Mouse (Mus musculus) CH12.LX (cell line): ENCODE measurements at regions not wholly inside any gene's neighbourhood (a gene's known extent, or its start where the extent isn't known, plus 50 kb on each side); places are given as distances from the start of the nearest gene placed in this dataset.

Experiments
- DNase-seq: peaks from one replicate; pipeline ENCODE4 v3.0.0-alpha.2; 2013; ENCODE audit errors: extremely low read depth
- H3K27ac ChIP-seq: 2 replicates; pipeline ENCODE4 v1.5.1; 2012; ENCODE audit warnings: low read depth, mild to moderate bottlenecking, control low read depth, moderate library complexity; ENCODE audit not compliant: insufficient read depth
- H3K27me3 ChIP-seq: replicated peaks from 2 replicates; pipeline ENCODE3; 2012; ENCODE audit warnings: inconsistent platforms
- H3K36me3 ChIP-seq, 2 experiments: replicated peaks in 1 of 2; 2 replicates each; pipeline versions ENCODE3 to v1.6.1; 2012; ENCODE audit warnings: inconsistent platforms in 1 of 2, low read length in 1 of 2, mild to moderate bottlenecking in 1 of 2, mixed read lengths in 1 of 2, moderate library complexity in 1 of 2; ENCODE audit not compliant: control insufficient read depth in 1 of 2, insufficient read depth in 1 of 2
- H3K4me1 ChIP-seq, 2 experiments: 2 replicates each; pipeline ENCODE4 v1.6.1; 2012; ENCODE audit warnings: inconsistent platforms in 1 of 2, moderate library complexity in 1 of 2; ENCODE audit not compliant: insufficient read depth in 2 of 2, control insufficient read depth in 1 of 2
- H3K4me2 ChIP-seq: 2 replicates; pipeline ENCODE4 v1.6.1; 2012; ENCODE audit warnings: low read depth, mild to moderate bottlenecking, control low read depth; ENCODE audit not compliant: poor library complexity, insufficient read depth, severe bottlenecking
- H3K4me3 ChIP-seq, 3 experiments: fragments of 150-350 bp in 1 of 3; sonication (generic) in 1 of 3; replicated peaks in 1 of 3; 2 replicates each; pipeline versions ENCODE3 to v1.5.1; 2011 to 2012; ENCODE audit warnings: low read depth in 2 of 3, low read length in 2 of 3, mild to moderate bottlenecking in 2 of 3, moderate library complexity in 2 of 3, control low read depth in 1 of 3, improper control_type of control experiment in 1 of 3, inconsistent platforms in 1 of 3, mixed read lengths in 1 of 3; ENCODE audit not compliant: poor library complexity in 1 of 3
- H3K79me2 ChIP-seq: replicated peaks from 2 replicates; pipeline ENCODE4 v1.6.1; 2012; ENCODE audit warnings: mild to moderate bottlenecking, moderate library complexity; ENCODE audit not compliant: control insufficient read depth, poor library complexity, insufficient read depth, severe bottlenecking; ENCODE audit errors: extremely low read depth
- H3K9ac ChIP-seq: 2 replicates; pipeline ENCODE4 v1.6.1; 2012; ENCODE audit warnings: low read depth, mild to moderate bottlenecking, control low read depth, moderate library complexity; ENCODE audit not compliant: insufficient read depth
- H3K9me3 ChIP-seq: replicated peaks from 2 replicates; pipeline ENCODE3; 2012; ENCODE audit warnings: low read length, inconsistent platforms, mixed read lengths
- BHLHE40 ChIP-seq: IDR thresholded peaks from 2 replicates; pipeline ENCODE4 v1.6.1; 2011; ENCODE audit warnings: mild to moderate bottlenecking, low read depth, low read length, improper control_type of control experiment
- CTCF ChIP-seq, 2 experiments: IDR thresholded peaks in 1 of 2; conservative IDR thresholded peaks in 1 of 2; 2 replicates each; pipeline ENCODE4 v1.5.1; 2011 to 2012; ENCODE audit warnings: low read depth in 2 of 2, low read length in 2 of 2, improper control_type of control experiment in 1 of 2, inconsistent platforms in 1 of 2, mild to moderate bottlenecking in 1 of 2, moderate library complexity in 1 of 2
- E2F4 ChIP-seq: IDR thresholded peaks from 2 replicates; pipeline ENCODE4 v1.6.1; 2011; ENCODE audit warnings: low read depth, low read length, improper control_type of control experiment; ENCODE audit not compliant: insufficient replicate concordance
- ELF1 ChIP-seq: IDR thresholded peaks from 2 replicates; pipeline ENCODE4 v1.6.1; 2014; ENCODE audit warnings: low read depth, mild to moderate bottlenecking, inconsistent platforms, low read length, improper control_type of control experiment
- EP300 ChIP-seq: IDR thresholded peaks from 2 replicates; pipeline ENCODE4 v1.6.1; 2011; ENCODE audit warnings: low read length, improper control_type of control experiment
- ETS1 ChIP-seq: conservative IDR thresholded peaks from 2 replicates; pipeline ENCODE4 v1.6.1; 2012; ENCODE audit warnings: low read depth, mild to moderate bottlenecking, inconsistent platforms, low read length, improper control_type of control experiment, moderate library complexity
- GABPA ChIP-seq: IDR thresholded peaks from 2 replicates; pipeline ENCODE4 v1.6.1; 2012; ENCODE audit warnings: low read depth, low read length, improper control_type of control experiment, inconsistent platforms; ENCODE audit not compliant: insufficient replicate concordance
- JUN ChIP-seq: IDR thresholded peaks from 2 replicates; pipeline ENCODE4 v1.6.1; 2011; ENCODE audit warnings: low read depth, mild to moderate bottlenecking, low read length, improper control_type of control experiment, moderate library complexity; ENCODE audit not compliant: insufficient read depth
- JUND ChIP-seq: conservative IDR thresholded peaks from 2 replicates; pipeline ENCODE4 v1.6.1; 2011; ENCODE audit warnings: low read depth, low read length, improper control_type of control experiment
- KAT2A ChIP-seq: IDR thresholded peaks from 2 replicates; pipeline ENCODE4 v1.6.1; 2012; ENCODE audit warnings: low read length, improper control_type of control experiment, inconsistent platforms; ENCODE audit not compliant: insufficient replicate concordance
- MAX ChIP-seq: IDR thresholded peaks from 2 replicates; pipeline ENCODE4 v1.6.1; 2011; ENCODE audit warnings: low read length, improper control_type of control experiment
- MAZ ChIP-seq: IDR thresholded peaks from 2 replicates; pipeline ENCODE4 v1.6.1; 2012; ENCODE audit warnings: low read depth, mild to moderate bottlenecking, inconsistent platforms, low read length, improper control_type of control experiment, moderate library complexity
- MXI1 ChIP-seq: IDR thresholded peaks from 2 replicates; pipeline ENCODE4 v1.6.1; 2011; ENCODE audit warnings: mild to moderate bottlenecking, low read depth, low read length, improper control_type of control experiment
- MYC ChIP-seq: IDR thresholded peaks from 2 replicates; pipeline ENCODE4 v1.6.1; 2011; ENCODE audit warnings: low read depth, mild to moderate bottlenecking, improper control_type of control experiment, low read length
- PAX5 ChIP-seq: IDR thresholded peaks from 2 replicates; pipeline ENCODE4 v1.6.1; 2012; ENCODE audit warnings: low read length, inconsistent platforms, mixed read lengths
- RAD21 ChIP-seq: IDR thresholded peaks from 2 replicates; pipeline ENCODE4 v1.6.1; 2011; ENCODE audit warnings: low read depth, mild to moderate bottlenecking, low read length, improper control_type of control experiment, moderate library complexity
- SMC3 ChIP-seq: IDR thresholded peaks from 2 replicates; pipeline ENCODE4 v1.6.1; 2011; ENCODE audit warnings: low read depth, low read length, improper control_type of control experiment
- TBP ChIP-seq: conservative IDR thresholded peaks from 2 replicates; pipeline ENCODE4 v1.6.1; 2011; ENCODE audit warnings: low read depth, low read length, improper control_type of control experiment
- TCF12 ChIP-seq: IDR thresholded peaks from 2 replicates; pipeline ENCODE4 v1.6.1; 2014; ENCODE audit warnings: low read depth, mild to moderate bottlenecking, inconsistent platforms, low read length, improper control_type of control experiment
- USF1 ChIP-seq: IDR thresholded peaks from 2 replicates; pipeline ENCODE4 v1.6.1; 2014; ENCODE audit warnings: low read depth, mild to moderate bottlenecking, inconsistent platforms, low read length, improper control_type of control experiment
- USF2 ChIP-seq: conservative IDR thresholded peaks from 2 replicates; pipeline ENCODE4 v1.6.1; 2011; ENCODE audit warnings: low read depth, low read length, improper control_type of control experiment
- ZC3H11A ChIP-seq: IDR thresholded peaks from 2 replicates; pipeline ENCODE4 v1.6.1; 2012; ENCODE audit warnings: low read depth, mild to moderate bottlenecking, inconsistent platforms, low read length, improper control_type of control experiment
- ZKSCAN1 ChIP-seq: IDR thresholded peaks from 2 replicates; pipeline ENCODE4 v1.6.1; 2012; ENCODE audit warnings: low read depth, inconsistent platforms, low read length, improper control_type of control experiment, borderline replicate concordance
- ZMIZ1 ChIP-seq: IDR thresholded peaks from 2 replicates; pipeline ENCODE4 v1.6.1; 2012; ENCODE audit warnings: low read depth, mild to moderate bottlenecking, inconsistent platforms, low read length, improper control_type of control experiment
- dilution Hi-C: fragments of 300-500 bp; cut with MboI; formaldehyde crosslinking; loops from 2 replicates; pipeline ENCODE4 v1.14.3; 2020; ENCODE audit warnings: low sequenced_read_pairs; ENCODE audit not compliant: extremely low pct_unique_long_range_greater_than_20kb, extremely low pct_ligation_motif_present
- in situ Hi-C: fragments of 300-500 bp; cut with MboI; formaldehyde crosslinking; loops from 3 replicates; pipeline ENCODE4 v1.14.3; 2019; ENCODE audit warnings: low sequenced_read_pairs, low pct_ligation_motif_present, low pct_unique_long_range_greater_than_20kb, mixed read lengths

GRCm38 (mm10) chr13:43975801-43976200, 191.2 kb downstream of the Cd83 start:
- Histone ChIP-seq H3K27me3 (no peaks in the 10 kb centered on the region), H3K4me1 (no peaks in the 10 kb centered on the region; a peak in 1 of 4 replicates), H3K27ac (no peak overlapping the region), H3K9ac (no peak overlapping the region), H3K79me2 (no peaks in the 10 kb centered on the region), H3K9me3 (no peaks in the 10 kb centered on the region), H3K4me3 (no peak overlapping the region)
- dilution Hi-C loops: no loop called here
- no peak for DNase-seq
- TF ChIP-seq GABPA (no peak), USF2 (no peak), ELF1 (no peak), RAD21 (no peak)
- TF ChIP-seq, all 38 proteins: peak for 0
- in situ Hi-C loops: no loop called here
- H3K4me2 ChIP-seq: no peak overlapping the region
- no peaks in the 10 kb centered on the region for H3K36me3 ChIP-seq

DNA sequence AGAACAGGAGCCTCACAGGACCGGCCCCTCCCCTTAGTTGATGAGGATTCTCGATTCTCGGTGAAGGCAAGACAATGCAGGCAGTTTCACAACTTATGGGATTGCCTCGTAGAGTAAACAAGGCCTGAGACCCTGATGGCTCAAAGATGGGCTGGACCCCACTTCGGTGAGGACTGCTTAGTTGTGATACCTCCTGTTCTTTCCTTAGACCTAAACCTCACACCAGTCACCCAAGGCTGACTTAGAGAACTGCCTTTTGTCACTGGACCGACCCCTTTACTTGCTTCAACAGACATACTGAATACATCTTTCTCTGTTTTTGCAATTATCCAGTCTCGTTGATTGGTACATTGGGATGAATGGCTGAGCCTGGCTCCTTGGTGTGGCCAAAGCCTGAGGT, 192.1 kb downstream of the Cd83 start:
- no peaks in the 10 kb centered on the region for H3K79me2 ChIP-seq
- no peak overlapping the region for H3K4me3 ChIP-seq
- H3K4me2 ChIP-seq: no peak overlapping the region
- dilution Hi-C loops: no loop called here
- DNase-seq: no peak
- H3K9ac ChIP-seq: no peak overlapping the region
- no peaks in the 10 kb centered on the region for H3K36me3 ChIP-seq
- in situ Hi-C loops: no loop called here
- no peak overlapping the region for H3K27ac ChIP-seq
- H3K27me3 ChIP-seq: no peaks in the 10 kb centered on the region
- H3K9me3 ChIP-seq: no peaks in the 10 kb centered on the region
- TF ChIP-seq PAX5 (no peak), JUND (no peak), KAT2A (no peak), TBP (no peak), EP300 (no peak), ELF1 (no peak), CTCF (conservative IDR thresholded peaks at IDR 0.05 in 1 of 2, IDR thresholded peaks at IDR 0.05 in 1 of 2; ENCODE audit: low read depth in 2 of 2, low read length in 2 of 2) (no peak), ETS1 (no peak), TCF12 (no peak), ZMIZ1 (no peak), MYC (no peak), BHLHE40 (no peak)
- H3K4me1 ChIP-seq: no peaks in the 10 kb centered on the region; a peak in 1 of 4 replicates

DNA sequence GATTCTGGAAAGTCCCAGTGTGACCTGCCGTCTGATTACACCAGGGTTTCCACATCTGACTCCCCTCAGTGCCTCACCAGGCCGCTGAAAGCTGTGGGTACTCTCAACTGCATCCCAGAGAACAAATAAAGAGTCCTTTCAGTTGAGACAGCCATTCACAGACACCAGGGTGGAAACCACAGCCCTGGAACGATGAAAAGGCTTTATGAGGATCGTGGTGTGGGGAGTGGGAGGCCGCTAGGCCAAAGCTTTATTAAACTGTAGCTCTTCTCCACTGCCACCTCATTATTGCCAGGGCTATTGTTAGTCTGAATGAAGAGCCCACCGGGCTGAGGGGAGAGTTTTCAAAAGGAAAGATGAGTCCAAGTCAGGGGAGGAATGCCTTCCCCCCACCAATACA, 202.8 kb downstream of the Cd83 start:
- no peak overlapping the region for H3K4me3 ChIP-seq
- in situ Hi-C loops: no loop called here
- DNase-seq: no peak
- no peak overlapping the region for H3K4me2 ChIP-seq
- TF ChIP-seq MXI1 (no peak), MAX (no peak), ZC3H11A (no peak), KAT2A (no peak), USF1 (no peak), JUN (no peak), SMC3 (no peak), JUND (no peak), TBP (no peak), EP300 (no peak), MAZ (no peak), ETS1 (no peak), E2F4 (no peak), ZKSCAN1 (no peak), PAX5 (no peak)
- dilution Hi-C loops: no loop called here
- H3K27me3 ChIP-seq: no peaks in the 10 kb centered on the region
- H3K27ac ChIP-seq: no peak overlapping the region
- H3K9ac ChIP-seq: no peak overlapping the region
- no peaks in the 10 kb centered on the region for H3K36me3 ChIP-seq
- peaks cover 2% of the 10 kb centered on the region for H3K9me3 ChIP-seq
- no peaks in the 10 kb centered on the region; a peak in 2 of 4 replicates for H3K4me1 ChIP-seq
- H3K79me2 ChIP-seq: no peaks in the 10 kb centered on the region
